ENCODE assay signal across 9 mouse cellular contexts in genomic region chr17:5429090-5429771, GRCm38 (mm10). TPM values are rescaled to one million over a fixed set of nuclear protein-coding genes. Genes with fewer than 3 reads are reported as not detected.
DNase-seq lines count a peak whose midpoint lies in the region; ATAC-seq and TF ChIP-seq lines count a peak whose summit lies in the region.
"Had no signal": no experiment of that assay in that cellular context is flagged by ENCODE, and none has a peak within 500 bp of the region (broad histone marks: within the 10 kb centered on the region; RNA-seq: fewer than 3 reads in every experiment).

No protein-coding gene starts in this region.

- no peaks in the 10 kb centered on the region for H3K27me3 ChIP-seq in heart, embryonic 13.5 days (replicated peaks)
- no peaks in the 10 kb centered on the region for H3K27me3 ChIP-seq in kidney, postnatal 0 days (ENCODE audit: insufficient read depth, low read length)
- H3K27me3 ChIP-seq in liver, embryonic 11.5 days (replicated peaks; ENCODE audit: control insufficient read depth, insufficient read depth, low read length), result no peaks in the 10 kb centered on the region
- H3K27me3 ChIP-seq in stomach, embryonic 16.5 days (ENCODE audit: control insufficient read depth, insufficient read depth, low read length), result no peaks in the 10 kb centered on the region
- H3K27me3 ChIP-seq: limb, embryonic 15.5 days had no signal

- no peak overlapping the region for H3K27ac ChIP-seq in heart, embryonic 13.5 days (replicated peaks)
- H3K27ac ChIP-seq in kidney, postnatal 0 days, result no peak overlapping the region
- H3K27ac ChIP-seq in liver, embryonic 11.5 days (ENCODE audit: low read depth, low read length), result no peak overlapping the region
- H3K27ac ChIP-seq in stomach, embryonic 16.5 days (ENCODE audit: low read length), result no peak overlapping the region
- H3K27ac ChIP-seq: limb, embryonic 15.5 days had no signal

- peak; percentile 90 for ATAC-seq in erythroid progenitor cell, adult 5-6 weeks (replicated peaks; ENCODE audit: low FRiP score, poor library complexity, severe bottlenecking)
- 0 out of 2 replicates have a peak, but pooled peaks have one; percentile 54 for ATAC-seq in heart, embryonic 13.5 days (ENCODE audit: extremely low read depth, insufficient number of reproducible peaks, low FRiP score, low TSS enrichment)
- peak; percentile 70 for ATAC-seq in kidney, postnatal 0 days (replicated peaks; ENCODE audit: low FRiP score, low read depth)
- peak; percentile 64 for ATAC-seq in liver, embryonic 11.5 days (replicated peaks; ENCODE audit: low FRiP score)
- ATAC-seq in stomach, embryonic 16.5 days (ENCODE audit: insufficient read depth, low FRiP score), result peak; percentile 56; the same call in 1 of the 2 replicates

- WGBS in heart, embryonic 13.5 days, result 51% methylated on average over 10 of the region's 10 CpGs
- WGBS in kidney, postnatal 0 days, result 58% methylated on average over 10 of the region's 10 CpGs
- WGBS in liver, embryonic 11.5 days, result 55% methylated on average over 10 of the region's 10 CpGs
- WGBS in stomach, embryonic 16.5 days, result 54% methylated on average over 10 of the region's 10 CpGs

- no peak overlapping the region for H3K4me3 ChIP-seq in heart, embryonic 13.5 days
- H3K4me3 ChIP-seq in kidney, postnatal 0 days (replicated peaks; ENCODE audit: low read depth, low read length), result no peak overlapping the region
- no peak overlapping the region for H3K4me3 ChIP-seq in liver, embryonic 11.5 days (ENCODE audit: low read depth, low read length)
- no peak overlapping the region for H3K4me3 ChIP-seq in stomach, embryonic 16.5 days (replicated peaks; ENCODE audit: low read length)
- H3K4me3 ChIP-seq: limb, embryonic 15.5 days had no signal

- DNase-seq in CD4-positive, CD25-positive, alpha-beta regulatory T cell, adult 2 months (ENCODE audit: low read depth, low spot score), result peak; percentile 95
- DNase-seq in brain, embryonic 14.5 days (ENCODE audit: low read depth), result peak; percentile 98
- peak; percentile 97 for DNase-seq in kidney, postnatal 0 days (ENCODE audit: low spot score)
- peak; percentile 74 for DNase-seq in liver, embryonic 11.5 days (ENCODE audit: low spot score)
- peak; percentile 86 for DNase-seq in neural tube, embryonic 10.5 days (ENCODE audit: extremely low spot score, low spot score)

- peaks cover 20% of the 10 kb centered on the region for H3K4me1 ChIP-seq in heart, embryonic 13.5 days
- no peaks in the 10 kb centered on the region for H3K4me1 ChIP-seq in kidney, postnatal 0 days (replicated peaks; ENCODE audit: insufficient read depth, low read length)
- peaks cover 11% of the 10 kb centered on the region; the same call in 1 of the 2 replicates for H3K4me1 ChIP-seq in liver, embryonic 11.5 days (replicated peaks; ENCODE audit: control insufficient read depth, insufficient read depth, low read length)
- no peaks in the 10 kb centered on the region for H3K4me1 ChIP-seq in stomach, embryonic 16.5 days (ENCODE audit: control insufficient read depth, insufficient read depth, low read length)
- H3K4me1 ChIP-seq: limb, embryonic 15.5 days had no signal

- no peak for TF ChIP-seq POLR2A in brain, embryonic 14.5 days (IDR thresholded peaks at IDR 0.05; ENCODE audit: borderline replicate concordance, extremely low read depth, insufficient read depth, insufficient read length, poor library complexity, severe bottlenecking)

- peak; percentile 100 for TF ChIP-seq CTCF in brain, embryonic 14.5 days (IDR thresholded peaks at IDR 0.05; ENCODE audit: borderline replicate concordance, extremely low read depth, insufficient read depth, insufficient read length)
- peak; percentile 100 for TF ChIP-seq CTCF in kidney, postnatal 0 days (IDR thresholded peaks at IDR 0.05; ENCODE audit: low read depth)

- no peak overlapping the region for H3K9ac ChIP-seq in heart, embryonic 13.5 days
- H3K9ac ChIP-seq in kidney, postnatal 0 days (ENCODE audit: low read depth, low read length), result no peak overlapping the region
- H3K9ac ChIP-seq in liver, embryonic 11.5 days (ENCODE audit: low read depth, low read length), result no peak overlapping the region
- H3K9ac ChIP-seq in stomach, embryonic 16.5 days (ENCODE audit: low read length), result no peak overlapping the region
- H3K9ac ChIP-seq: limb, embryonic 15.5 days had no signal

- H3K9me3 ChIP-seq in heart, embryonic 13.5 days, result no peaks in the 10 kb centered on the region
- H3K9me3 ChIP-seq in kidney, postnatal 0 days (replicated peaks; ENCODE audit: low read length), result no peaks in the 10 kb centered on the region
- no peaks in the 10 kb centered on the region for H3K9me3 ChIP-seq in liver, embryonic 11.5 days (ENCODE audit: control insufficient read depth, low read length)
- no peaks in the 10 kb centered on the region for H3K9me3 ChIP-seq in stomach, embryonic 16.5 days (replicated peaks; ENCODE audit: control insufficient read depth, low read length)
- H3K9me3 ChIP-seq: limb, embryonic 15.5 days had no signal

- peaks cover 50% of the 10 kb centered on the region for H3K36me3 ChIP-seq in heart, embryonic 13.5 days
- H3K36me3 ChIP-seq in kidney, postnatal 0 days (ENCODE audit: insufficient read depth, low read length), result peaks cover 19% of the 10 kb centered on the region
- H3K36me3 ChIP-seq in liver, embryonic 11.5 days (ENCODE audit: control insufficient read depth, insufficient read depth, low read length), result peaks cover 11% of the 10 kb centered on the region; the same call in 1 of the 2 replicates
- H3K36me3 ChIP-seq in stomach, embryonic 16.5 days (ENCODE audit: control insufficient read depth, insufficient read depth, low read length), result no peaks in the 10 kb centered on the region

- no peak overlapping the region for H3K4me2 ChIP-seq in heart, embryonic 13.5 days
- no peak overlapping the region for H3K4me2 ChIP-seq in kidney, postnatal 0 days (ENCODE audit: low read length)
- no peak overlapping the region for H3K4me2 ChIP-seq in liver, embryonic 11.5 days
- H3K4me2 ChIP-seq in stomach, embryonic 16.5 days (ENCODE audit: low read depth, low read length), result no peak overlapping the region
- H3K4me2 ChIP-seq: limb, embryonic 15.5 days had no signal

RNA-seq across cellular contexts. Expression of gene Ldhal6b, which starts 10.7 kb away (rescaled TPM):
- 0.57 and 0.86 TPM in 2 replicates for polyA plus RNA-seq in brain, embryonic 14.5 days (2012; rRNA removed)
- total RNA-seq in erythroid progenitor cell, adult 5-6 weeks (2015; ENCODE audit: low replicate concordance), result not detected in 2 replicates
- 0.39 TPM in 1 of 2 replicates, not detected in the other for total RNA-seq in erythroid progenitor cell, adult 5-6 weeks (2017; ENCODE audit: low replicate concordance)
- polyA plus RNA-seq in heart, embryonic 13.5 days (2015; fragmentation: Nextera tagmentation; extraction: Ambion mirVana), result not detected in 2 replicates
- not detected in 2 replicates for polyA plus RNA-seq in kidney, postnatal 0 days (2015; fragmentation: Nextera tagmentation; extraction: Ambion mirVana)
- polyA plus RNA-seq in liver, embryonic 11.5 days (2014; fragmentation: Nextera tagmentation; extraction: Ambion mirVana), result 0.12 TPM in 1 of 2 replicates, not detected in the other
- not detected in 2 replicates for polyA plus RNA-seq in stomach, embryonic 16.5 days (2015; fragmentation: Nextera tagmentation; extraction: Ambion mirVana)
- polyA plus RNA-seq: limb, embryonic 15.5 days had no signal

RNA-seq across cellular contexts. Expression of gene Tmem242, which starts 10.8 kb away (rescaled TPM):
- 26.7 and 35.9 TPM in 2 replicates for polyA plus RNA-seq in brain, embryonic 14.5 days (2012; rRNA removed)
- total RNA-seq in erythroid progenitor cell, adult 5-6 weeks (2015; ENCODE audit: low replicate concordance), result 6.5 and 12.2 TPM in 2 replicates
- total RNA-seq in erythroid progenitor cell, adult 5-6 weeks (2017; ENCODE audit: low replicate concordance), result 2.1 and 8.6 TPM in 2 replicates
- 117 and 122 TPM in 2 replicates for polyA plus RNA-seq in heart, embryonic 13.5 days (2015; fragmentation: Nextera tagmentation; extraction: Ambion mirVana)
- 130 and 139 TPM in 2 replicates for polyA plus RNA-seq in kidney, postnatal 0 days (2015; fragmentation: Nextera tagmentation; extraction: Ambion mirVana)
- polyA plus RNA-seq in liver, embryonic 11.5 days (2014; fragmentation: Nextera tagmentation; extraction: Ambion mirVana), result 96.1 and 100 TPM in 2 replicates
- 111 and 130 TPM in 2 replicates for polyA plus RNA-seq in stomach, embryonic 16.5 days (2015; fragmentation: Nextera tagmentation; extraction: Ambion mirVana)
